Mouse (Mus musculus): Measurements from ENCODE around the gene Glmn.

GRCm38 (mm10) chr5:107518602-107519001 lies 79.1 kb downstream of the Glmn start:
- no peak for TF ChIP-seq POLR2A (IDR thresholded peaks at IDR 0.05; ENCODE audit: borderline replicate concordance, extremely low read depth, insufficient read depth, insufficient read length, poor library complexity, severe bottlenecking)
- no peak for TF ChIP-seq CTCF (IDR thresholded peaks at IDR 0.05; ENCODE audit: borderline replicate concordance, extremely low read depth, insufficient read depth, insufficient read length)
